Mouse (Mus musculus) forebrain, embryonic 16.5 days (tissue): ENCODE results near the gene Chrna4. TPM values are rescaled to one million over a fixed set of nuclear protein-coding genes. Genes with fewer than 3 reads are reported as not detected.

Experiments used
- ATAC-seq: fragments of 200-750 bp; cut with Nextera tagmentation; 2 replicates; pipeline ENCODE4 v1.8.0; 2017; ENCODE audit warnings: mild to moderate bottlenecking, moderate library complexity
- H3K27ac ChIP-seq: fragments of 300-500 bp; sonication (generic); 2 replicates; pipeline ENCODE4 v1.5.1; 2014; ENCODE audit warnings: low read length, control low read depth
- H3K27me3 ChIP-seq: fragments of 300-500 bp; sonication (generic); replicated peaks from 2 replicates; pipeline ENCODE4 v1.6.1; 2014; ENCODE audit warnings: low read length; ENCODE audit not compliant: control insufficient read depth, insufficient read depth
- H3K36me3 ChIP-seq: fragments of 300-500 bp; sonication (generic); 2 replicates; pipeline ENCODE4 v1.6.1; 2014; ENCODE audit not compliant: control insufficient read depth, insufficient read depth
- H3K4me1 ChIP-seq: fragments of 300-500 bp; sonication (generic); replicated peaks from 2 replicates; pipeline ENCODE4 v1.6.1; 2014; ENCODE audit warnings: low read length; ENCODE audit not compliant: control insufficient read depth, insufficient read depth
- H3K4me2 ChIP-seq: fragments of 300-500 bp; sonication (generic); 2 replicates; pipeline ENCODE4 v1.6.1; 2014; ENCODE audit warnings: mild to moderate bottlenecking, low read length, control low read depth
- H3K4me3 ChIP-seq: fragments of 300-500 bp; sonication (generic); replicated peaks from 2 replicates; pipeline ENCODE4 v1.5.1; 2014; ENCODE audit warnings: mild to moderate bottlenecking, low read length, control low read depth
- H3K9ac ChIP-seq: fragments of 300-500 bp; sonication (generic); replicated peaks from 2 replicates; pipeline ENCODE4 v1.6.1; 2014; ENCODE audit warnings: low read depth, low read length, control low read depth
- H3K9me3 ChIP-seq: fragments of 300-500 bp; sonication (generic); 2 replicates; pipeline ENCODE4 v1.6.1; 2016; ENCODE audit warnings: low read length; ENCODE audit not compliant: control insufficient read depth
- WGBS: fragments of 180-500 bp; shearing (Covaris S2); extraction: QIAGEN DNeasy Blood & Tissue Kit; methylation state at CpG from one replicate; pipeline ENCODE4 v1.1.7; 2014; 5-methylcytosine and 5-hydroxymethylcytosine counted together
- polyA plus RNA-seq: library from polyadenylated mRNA; unstranded; fragments of >200 nt; fragmentation: Nextera tagmentation; extraction: Ambion mirVana; gene quantifications from 2 replicates; pipeline ENCODE4 v1.2.1, GENCODE M21; 2015

The Chrna4 gene
- polyA plus RNA-seq, 1 experiment from 2014 or later, result 9.9 TPM

DNA sequence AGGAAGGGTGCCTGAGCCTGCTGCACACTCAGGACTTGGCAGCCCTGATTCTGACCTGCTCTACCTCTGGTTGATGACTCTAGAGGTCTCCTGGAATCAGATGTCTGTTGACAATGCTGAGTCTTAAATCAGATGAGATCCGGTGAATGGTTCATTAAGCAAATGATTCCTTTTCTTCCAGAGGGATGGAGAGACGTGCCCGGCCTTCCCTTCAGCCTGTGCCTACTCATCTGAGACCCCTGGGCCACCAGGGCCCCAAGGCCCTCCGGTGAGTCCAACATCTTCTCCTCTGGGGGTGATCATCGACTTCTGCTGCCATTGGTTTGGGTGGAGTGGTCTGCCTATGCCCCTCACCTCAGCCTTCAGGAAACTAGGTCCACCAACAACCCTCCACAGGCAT lies 35.0 kb downstream of the Chrna4 start:
- Histone ChIP-seq H3K4me1 (no peaks in the 10 kb centered on the region), H3K4me3 (no peak overlapping the region), H3K4me2 (no peak overlapping the region), H3K27me3 (no peaks in the 10 kb centered on the region), H3K9ac (no peak overlapping the region), H3K27ac (no peak overlapping the region), H3K36me3 (no peaks in the 10 kb centered on the region), H3K9me3 (no peaks in the 10 kb centered on the region)
- WGBS, result 65% methylated on average over 5 of the region's 5 CpGs
- ATAC-seq, result no peak

DNA sequence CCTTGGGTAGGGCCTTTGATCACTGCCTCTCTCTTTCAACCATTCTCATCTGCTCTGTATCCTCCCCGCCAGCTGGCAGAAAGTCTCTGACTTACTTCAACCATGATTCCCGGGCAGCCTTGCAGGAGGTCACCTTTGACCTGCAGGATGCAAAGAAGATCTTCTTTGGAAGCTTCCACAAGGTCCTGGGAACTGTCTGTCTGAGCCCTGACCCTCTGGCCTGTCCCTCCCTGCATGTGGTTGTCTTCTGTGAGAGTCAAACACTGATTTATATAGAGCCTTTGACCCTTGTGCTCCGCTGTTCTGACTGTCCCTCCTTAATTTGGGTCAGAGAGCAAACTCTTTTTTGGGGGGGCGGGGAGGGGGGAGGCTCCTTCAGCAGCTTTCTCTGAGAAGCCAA lies 36.3 kb downstream of the Chrna4 start:
- Histone ChIP-seq H3K27ac (no peak overlapping the region), H3K27me3 (no peaks in the 10 kb centered on the region), H3K9ac (no peak overlapping the region), H3K4me1 (no peaks in the 10 kb centered on the region), H3K4me2 (no peak overlapping the region), H3K36me3 (no peaks in the 10 kb centered on the region), H3K9me3 (no peaks in the 10 kb centered on the region), H3K4me3 (no peak overlapping the region)
- WGBS, result 66% methylated on average over 4 of the region's 4 CpGs
- ATAC-seq, result no peak

GRCm38 (mm10) chr2:180996905-180997304 lies 46.4 kb downstream of the Chrna4 start:
- WGBS, result 68% methylated on average over 3 of the region's 3 CpGs

DNA sequence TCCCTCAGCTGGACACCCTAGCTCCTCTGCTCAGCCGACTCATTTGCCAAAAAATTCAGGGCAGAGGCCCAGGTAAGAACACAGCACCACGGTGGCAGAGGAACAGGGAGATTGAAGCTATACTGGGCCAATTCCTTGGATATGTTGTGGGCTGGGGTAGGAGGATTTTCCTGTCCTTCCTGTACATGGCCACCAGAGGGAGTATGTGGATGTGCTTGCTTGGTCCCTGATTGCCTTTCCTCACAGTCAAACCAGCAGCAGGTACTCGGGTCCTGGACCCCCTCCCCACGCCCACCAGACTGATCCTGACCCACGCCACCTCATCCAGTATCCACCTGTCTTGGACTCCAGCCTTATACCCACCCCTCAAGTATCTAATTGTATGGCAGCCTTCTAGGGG lies 46.9 kb downstream of the Chrna4 start:
- Histone ChIP-seq H3K27ac (no peak overlapping the region), H3K4me1 (no peaks in the 10 kb centered on the region), H3K9ac (no peak overlapping the region), H3K4me3 (no peak overlapping the region), H3K36me3 (no peaks in the 10 kb centered on the region), H3K27me3 (no peaks in the 10 kb centered on the region), H3K9me3 (no peaks in the 10 kb centered on the region), H3K4me2 (no peak overlapping the region)
- peak; percentile 77 for ATAC-seq
- WGBS, result 5% methylated on average over 5 of the region's 5 CpGs

More at GRCm38 (mm10) chr2:180996905-180997304, 46.4 kb downstream of the Chrna4 start:
- H3K9ac ChIP-seq, result no peak overlapping the region
- no peaks in the 10 kb centered on the region for H3K4me1 ChIP-seq
- no peak overlapping the region for H3K4me3 ChIP-seq
- H3K27ac ChIP-seq, result no peak overlapping the region
- no peaks in the 10 kb centered on the region for H3K27me3 ChIP-seq
- no peak; the same call in 1 of the 2 replicates for ATAC-seq
- H3K4me2 ChIP-seq, result no peak overlapping the region
- H3K9me3 ChIP-seq, result no peaks in the 10 kb centered on the region
- H3K36me3 ChIP-seq, result no peaks in the 10 kb centered on the region

DNA sequence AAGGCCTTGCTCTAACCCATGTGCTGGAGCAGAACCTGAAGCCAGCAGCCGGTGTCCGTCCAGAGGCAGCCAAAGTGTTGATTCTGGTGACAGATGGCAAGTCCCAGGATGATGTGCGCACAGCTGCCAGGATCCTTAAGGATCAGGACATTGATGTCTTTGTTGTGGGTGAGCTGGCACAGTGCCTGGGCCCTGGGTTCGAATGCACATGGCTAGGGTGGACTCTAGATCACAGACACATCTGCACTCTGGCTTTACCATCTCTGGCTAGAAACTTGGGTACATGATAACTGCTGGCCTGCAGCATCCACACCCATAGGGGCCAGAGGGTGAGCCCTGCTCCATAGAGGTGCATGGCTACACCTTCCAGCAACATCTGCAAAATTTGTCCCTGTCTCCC lies 47.9 kb downstream of the Chrna4 start:
- no peak overlapping the region for H3K9ac ChIP-seq
- H3K4me1 ChIP-seq, result no peaks in the 10 kb centered on the region
- H3K9me3 ChIP-seq, result no peaks in the 10 kb centered on the region
- 84% methylated on average over 4 of the region's 4 CpGs for WGBS
- no peak overlapping the region for H3K27ac ChIP-seq
- no peaks in the 10 kb centered on the region for H3K36me3 ChIP-seq
- ATAC-seq, result no peak
- no peak overlapping the region for H3K4me2 ChIP-seq
- no peaks in the 10 kb centered on the region for H3K27me3 ChIP-seq
- H3K4me3 ChIP-seq, result no peak overlapping the region

DNA sequence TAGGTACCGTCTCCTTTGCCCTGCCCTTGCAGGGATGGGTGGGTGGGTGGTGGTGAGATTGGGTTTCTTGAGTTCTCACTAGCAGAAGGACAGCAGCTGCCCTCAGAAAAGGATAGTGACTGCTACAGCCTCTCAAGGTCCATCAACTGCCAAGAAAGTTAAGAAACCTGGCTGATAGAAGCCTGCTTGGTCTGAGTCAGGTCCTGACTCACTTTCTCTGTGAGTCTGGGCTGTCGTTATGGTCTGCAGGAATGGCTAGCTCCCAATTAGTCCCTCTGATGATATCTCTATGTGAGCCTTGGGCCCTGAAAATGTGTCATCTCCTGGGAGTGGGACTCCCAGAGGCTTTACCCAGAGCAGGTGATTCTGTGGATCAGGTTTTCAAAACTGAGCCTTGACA lies 49.0 kb downstream of the Chrna4 start:
- H3K27me3 ChIP-seq, result no peaks in the 10 kb centered on the region
- H3K9me3 ChIP-seq, result no peaks in the 10 kb centered on the region
- H3K4me2 ChIP-seq, result no peak overlapping the region
- WGBS, result 78% methylated on average over 2 of the region's 2 CpGs
- H3K27ac ChIP-seq, result no peak overlapping the region
- no peak overlapping the region for H3K9ac ChIP-seq
- no peaks in the 10 kb centered on the region for H3K4me1 ChIP-seq
- no peaks in the 10 kb centered on the region for H3K36me3 ChIP-seq
- H3K4me3 ChIP-seq, result no peak overlapping the region
- no peak for ATAC-seq

- Histone ChIP-seq H3K4me1 (no peaks in the 10 kb centered on the region), H3K4me2 (no peak overlapping the region), H3K4me3 (no peak overlapping the region), H3K9ac (no peak overlapping the region), H3K27me3 (no peaks in the 10 kb centered on the region), H3K27ac (no peak overlapping the region), H3K36me3 (no peaks in the 10 kb centered on the region), H3K9me3 (no peaks in the 10 kb centered on the region)
- no peak for ATAC-seq
- 54% methylated on average over 4 of the region's 4 CpGs for WGBS
Observed at GRCm38 (mm10) chr2:180990347-180990746, 53.0 kb downstream of the Chrna4 start.

- ATAC-seq, result no peak
- H3K4me3 ChIP-seq, result no peak overlapping the region
- no peak overlapping the region for H3K9ac ChIP-seq
Observed at GRCm38 (mm10) chr2:180988948-180989347, 54.4 kb downstream of the Chrna4 start.

DNA sequence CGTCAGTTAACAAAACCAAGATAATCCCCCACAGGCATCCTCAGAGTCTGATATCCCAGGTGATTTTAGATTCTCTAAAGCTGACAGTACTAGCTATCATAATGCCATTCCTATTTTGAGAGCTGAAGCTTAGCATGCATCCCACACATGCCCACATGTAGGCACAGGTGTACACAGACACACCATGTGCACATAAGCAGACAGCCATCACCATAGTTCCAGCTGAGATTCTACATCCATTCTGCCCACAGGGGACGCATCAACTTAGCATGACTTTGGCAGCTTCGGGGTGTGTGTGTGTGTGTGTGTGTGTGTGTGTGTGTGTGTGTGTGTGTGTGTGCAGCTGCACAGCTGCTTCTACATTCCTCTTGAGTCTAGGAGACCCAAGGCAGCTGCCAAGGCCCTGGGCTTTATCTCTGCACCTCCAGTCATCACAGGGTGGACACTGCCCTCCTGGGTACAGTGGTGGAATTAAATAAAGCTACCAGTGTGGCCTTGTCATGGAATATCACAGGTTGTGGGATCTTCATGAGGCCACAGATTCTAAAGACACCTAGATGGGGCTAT lies 54.9 kb downstream of the Chrna4 start:
- H3K4me1 ChIP-seq, result no peaks in the 10 kb centered on the region
- no peaks in the 10 kb centered on the region for H3K36me3 ChIP-seq
- ATAC-seq, result no peak
- H3K4me2 ChIP-seq, result no peak overlapping the region
- no peaks in the 10 kb centered on the region for H3K9me3 ChIP-seq
- H3K27ac ChIP-seq, result no peak overlapping the region
- no peak overlapping the region for H3K9ac ChIP-seq
- H3K27me3 ChIP-seq, result no peaks in the 10 kb centered on the region
- 63% methylated on average over 3 of the region's 3 CpGs for WGBS
- H3K4me3 ChIP-seq, result no peak overlapping the region

More at GRCm38 (mm10) chr2:180988948-180989347, 54.4 kb downstream of the Chrna4 start:
- H3K4me1 ChIP-seq, result no peaks in the 10 kb centered on the region
- no peaks in the 10 kb centered on the region for H3K36me3 ChIP-seq
- no peak overlapping the region for H3K27ac ChIP-seq
- H3K27me3 ChIP-seq, result no peaks in the 10 kb centered on the region
- 86% methylated on average over 1 of the region's 1 CpGs for WGBS
- H3K9me3 ChIP-seq, result no peaks in the 10 kb centered on the region
- H3K4me2 ChIP-seq, result no peak overlapping the region

DNA sequence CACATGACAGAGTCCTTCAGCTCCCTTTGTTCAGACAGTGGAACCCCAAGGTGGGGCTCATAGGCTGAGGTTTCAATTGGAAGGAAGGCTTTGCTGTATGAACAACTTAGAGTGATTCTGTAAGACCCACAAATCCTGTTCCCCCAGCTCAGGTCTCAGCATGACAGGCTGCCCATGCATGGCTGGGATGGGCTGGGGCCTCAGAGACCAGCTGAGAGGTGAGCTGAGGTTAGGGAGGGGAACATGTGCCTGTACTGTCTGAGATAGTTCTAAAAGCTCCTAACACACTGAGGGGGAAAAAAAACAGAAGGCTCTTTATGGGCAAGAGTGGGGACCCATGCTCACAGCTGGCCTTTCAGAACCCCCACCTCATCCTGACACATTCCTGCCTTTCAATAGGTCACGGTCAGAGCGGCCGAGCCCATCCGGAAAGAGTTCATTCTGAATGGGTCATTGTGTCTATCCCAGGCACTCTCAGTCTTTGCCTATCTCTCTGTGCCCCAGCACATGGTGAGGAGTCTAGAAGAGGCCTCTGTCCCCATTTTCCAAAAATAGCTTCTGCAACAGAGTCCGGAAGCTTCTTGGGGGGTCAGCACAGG lies 55.8 kb downstream of the Chrna4 start:
- ATAC-seq, result no peak
- Histone ChIP-seq H3K27me3 (no peaks in the 10 kb centered on the region), H3K9ac (no peak overlapping the region), H3K36me3 (no peaks in the 10 kb centered on the region), H3K4me2 (no peak overlapping the region), H3K9me3 (no peaks in the 10 kb centered on the region), H3K27ac (no peak overlapping the region), H3K4me1 (no peaks in the 10 kb centered on the region), H3K4me3 (no peak overlapping the region)
- WGBS, result 63% methylated on average over 5 of the region's 5 CpGs
